Comparison of ENCODE assay signal across 23 mouse cellular contexts in genomic region chr9:28094722-28095121, GRCm38 (mm10).
A peak's percentile ranks its signal among the peaks of the same experiment; 100 is the strongest.
DNase-seq lines count a peak whose midpoint lies in the region; ATAC-seq lines count a peak whose summit lies in the region.
"Had no signal": no experiment of that assay in that cellular context is flagged by ENCODE, and none has a peak within 500 bp of the region (broad histone marks: within the 10 kb centered on the region; RNA-seq: fewer than 3 reads in every experiment).

No protein-coding gene starts in this region.

- H3K9me3 ChIP-seq in midbrain, embryonic 10.5 days (replicated peaks), result no peaks in the 10 kb centered on the region
- H3K9me3 ChIP-seq: G1E had no signal

- DNase-seq in frontal cortex, postnatal 14 days (ENCODE audit: low spot score in 2 of 2), result no peak
- peak; percentile 42 for DNase-seq in right cerebral cortex, adult 18-20 months
- no peak for DNase-seq in right cerebral cortex, postnatal 14 days
- DNase-seq in brain, adult 2 months (ENCODE audit: low read depth, low spot score), result peak; percentile 66
- peak; percentile 28 for DNase-seq in telencephalon, adult 2 months (ENCODE audit: low read depth, low spot score)
- no peak for DNase-seq in midbrain, embryonic 10.5 days (ENCODE audit: low spot score)
- no peak for DNase-seq in urinary bladder, adult 2 months (ENCODE audit: low spot score)
- DNase-seq: adrenal gland, adult 2 months; adrenal gland, adult 8-10 months; adrenal gland, postnatal 10 days; adrenal gland, postnatal 14 days; adrenal gland, postnatal 25 days; adrenal gland, postnatal 36 days; B cell, adult 2 months; cerebellum, adult 11 months; cerebellum, adult 11-12 months; cerebellum, adult 18-20 months had no signal

- H3K4me1 ChIP-seq in midbrain, embryonic 10.5 days, result no peaks in the 10 kb centered on the region

- ATAC-seq in frontal cortex, adult (ENCODE audit: low TSS enrichment), result peak; percentile 74; the same call in 1 of the 2 replicates
- ATAC-seq: activated CD4-positive, CD25-positive, alpha-beta regulatory T cell, adult 4 months; CD4-positive, CD25-positive, alpha-beta regulatory T cell, adult 4 months; Patski had no signal

- WGBS in midbrain, embryonic 10.5 days, result 84% methylated on average over 4 of the region's 4 CpGs

- no peak overlapping the region for H3K27ac ChIP-seq in midbrain, embryonic 10.5 days (replicated peaks)

- H3K4me3 ChIP-seq in midbrain, embryonic 10.5 days, result no peak overlapping the region

- H3K36me3 ChIP-seq in midbrain, embryonic 10.5 days, result no peaks in the 10 kb centered on the region
- H3K36me3 ChIP-seq: G1E had no signal

- H3K27me3 ChIP-seq in midbrain, embryonic 10.5 days (ENCODE audit: low read depth, poor library complexity, severe bottlenecking), result no peaks in the 10 kb centered on the region
- H3K27me3 ChIP-seq: CH12.LX, Patski had no signal

Comparison
In these comparisons a context has a peak if more than half of its experiments do, and no peak if none do; other contexts are left out.
1. DNase-seq: peak in right cerebral cortex, adult 18-20 months (single experiment), brain, adult 2 months (single experiment) and telencephalon, adult 2 months (single experiment); none in frontal cortex, postnatal 14 days (0 of 2), right cerebral cortex, postnatal 14 days (single experiment), midbrain, embryonic 10.5 days (single experiment) and urinary bladder, adult 2 months (single experiment).